In genomic region chr5:134861902-134862497, GRCm38 (mm10) we compare ENCODE assay signal across 22 mouse cellular contexts. TPM values are rescaled to one million over a fixed set of nuclear protein-coding genes. Genes with fewer than 3 reads are reported as not detected.
DNase-seq lines count a peak whose midpoint lies in the region; ATAC-seq and TF ChIP-seq lines count a peak whose summit lies in the region.
"Had no signal": no experiment of that assay in that cellular context is flagged by ENCODE, and none has a peak within 500 bp of the region (broad histone marks: within the 10 kb centered on the region; RNA-seq: fewer than 3 reads in every experiment).

No protein-coding gene starts in this region.

- no peak for TF ChIP-seq POLR2A in limb, embryonic 14.5 days (IDR thresholded peaks at IDR 0.05; ENCODE audit: borderline replicate concordance, extremely low read depth, insufficient read depth, insufficient read length)

- ATAC-seq in intestine, embryonic 16.5 days: 0 out of 2 replicates have a peak, but pooled peaks have one; percentile 31
- no peak for ATAC-seq in intestine, embryonic 15.5 days
- ATAC-seq in limb, embryonic 14.5 days (ENCODE audit: low FRiP score, low read depth): peak; percentile 53; the same call in 1 of the 2 replicates
- peak; percentile 49 for ATAC-seq in stomach, embryonic 16.5 days (ENCODE audit: insufficient read depth, low FRiP score)
- ATAC-seq: forebrain, embryonic 14.5 days; intestine, postnatal 0 days had no signal

- no peak overlapping the region for H3K27ac ChIP-seq in intestine, embryonic 16.5 days (ENCODE audit: low read length)
- H3K27ac ChIP-seq in intestine, embryonic 15.5 days: no peak overlapping the region
- 0 out of 2 replicates have a peak overlapping the region, but pooled peaks have one; percentile 9 for H3K27ac ChIP-seq in limb, embryonic 14.5 days (replicated peaks; ENCODE audit: low read depth, low read length)
- no peak overlapping the region; the same call in 1 of the 2 replicates for H3K27ac ChIP-seq in stomach, embryonic 16.5 days (ENCODE audit: low read length)
- H3K27ac ChIP-seq: embryonic facial prominence, embryonic 12.5 days; heart, embryonic 13.5 days; hindbrain, embryonic 13.5 days; macrophage; midbrain, embryonic 10.5 days had no signal

- no peak overlapping the region for H3K4me3 ChIP-seq in intestine, embryonic 16.5 days (ENCODE audit: low read length)
- no peak overlapping the region for H3K4me3 ChIP-seq in intestine, embryonic 15.5 days (replicated peaks)
- no peak overlapping the region for H3K4me3 ChIP-seq in limb, embryonic 14.5 days (replicated peaks; ENCODE audit: low read length)
- no peak overlapping the region for H3K4me3 ChIP-seq in stomach, embryonic 16.5 days (replicated peaks; ENCODE audit: low read length)
- H3K4me3 ChIP-seq: embryonic facial prominence, embryonic 12.5 days; heart, embryonic 13.5 days; hindbrain, embryonic 13.5 days; midbrain, embryonic 10.5 days had no signal

- DNase-seq in lung, postnatal 10 days: peak; percentile 69
- DNase-seq in lung, postnatal 14 days: no peak
- DNase-seq in limb, embryonic 14.5 days (ENCODE audit: low spot score): no peak
- no peak for DNase-seq in kidney, adult 18-20 months
- DNase-seq: adrenal gland, adult 8-10 months; cerebellum, adult 9-10 months; heart, adult 11 months; retina, postnatal 1 day had no signal

- H3K27me3 ChIP-seq in intestine, embryonic 16.5 days (replicated peaks; ENCODE audit: control insufficient read depth, insufficient read depth, low read length): no peaks in the 10 kb centered on the region
- H3K27me3 ChIP-seq in intestine, embryonic 15.5 days (replicated peaks): no peaks in the 10 kb centered on the region
- H3K27me3 ChIP-seq in limb, embryonic 14.5 days (ENCODE audit: control insufficient read depth, insufficient read depth, low read length): no peaks in the 10 kb centered on the region
- H3K27me3 ChIP-seq in stomach, embryonic 16.5 days (ENCODE audit: control insufficient read depth, insufficient read depth, low read length): no peaks in the 10 kb centered on the region
- H3K27me3 ChIP-seq: embryonic facial prominence, embryonic 12.5 days; hindbrain, embryonic 13.5 days had no signal

- H3K9ac ChIP-seq in intestine, embryonic 16.5 days (ENCODE audit: low read depth, low read length): no peak overlapping the region
- no peak overlapping the region for H3K9ac ChIP-seq in intestine, embryonic 15.5 days
- H3K9ac ChIP-seq in limb, embryonic 14.5 days (ENCODE audit: low read depth, low read length, severe bottlenecking): no peak overlapping the region
- no peak overlapping the region for H3K9ac ChIP-seq in stomach, embryonic 16.5 days (ENCODE audit: low read length)
- H3K9ac ChIP-seq: embryonic facial prominence, embryonic 12.5 days; heart, embryonic 13.5 days; hindbrain, embryonic 13.5 days had no signal

- H3K4me2 ChIP-seq in intestine, embryonic 16.5 days (ENCODE audit: low read depth, low read length): no peak overlapping the region
- H3K4me2 ChIP-seq in intestine, embryonic 15.5 days (replicated peaks): no peak overlapping the region
- no peak overlapping the region for H3K4me2 ChIP-seq in limb, embryonic 14.5 days (replicated peaks; ENCODE audit: low read depth, low read length, severe bottlenecking)
- H3K4me2 ChIP-seq in stomach, embryonic 16.5 days (ENCODE audit: low read depth, low read length): no peak overlapping the region
- H3K4me2 ChIP-seq: embryonic facial prominence, embryonic 12.5 days; heart, embryonic 13.5 days; hindbrain, embryonic 13.5 days; liver, embryonic 11.5 days had no signal

- 58% methylated on average over 16 of the region's 16 CpGs for WGBS in intestine, embryonic 16.5 days
- WGBS in intestine, embryonic 15.5 days: 57% methylated on average over 16 of the region's 16 CpGs
- 47% methylated on average over 16 of the region's 16 CpGs for WGBS in limb, embryonic 14.5 days
- WGBS in stomach, embryonic 16.5 days: 60% methylated on average over 16 of the region's 16 CpGs

- no peaks in the 10 kb centered on the region for H3K36me3 ChIP-seq in intestine, embryonic 16.5 days (ENCODE audit: control insufficient read depth, insufficient read depth, low read length)
- no peaks in the 10 kb centered on the region for H3K36me3 ChIP-seq in intestine, embryonic 15.5 days
- no peaks in the 10 kb centered on the region for H3K36me3 ChIP-seq in limb, embryonic 14.5 days (ENCODE audit: control insufficient read depth, insufficient read depth, low read length)
- no peaks in the 10 kb centered on the region for H3K36me3 ChIP-seq in stomach, embryonic 16.5 days (ENCODE audit: control insufficient read depth, insufficient read depth, low read length)
- H3K36me3 ChIP-seq: embryonic facial prominence, embryonic 12.5 days; heart, embryonic 13.5 days; hindbrain, embryonic 13.5 days; midbrain, embryonic 10.5 days had no signal

- H3K4me1 ChIP-seq in intestine, embryonic 16.5 days (ENCODE audit: control insufficient read depth, insufficient read depth, low read length): no peaks in the 10 kb centered on the region
- H3K4me1 ChIP-seq in intestine, embryonic 15.5 days (replicated peaks): no peaks in the 10 kb centered on the region
- H3K4me1 ChIP-seq in limb, embryonic 14.5 days (ENCODE audit: control insufficient read depth, insufficient read depth, low read length): peaks cover 38% of the 10 kb centered on the region
- H3K4me1 ChIP-seq in stomach, embryonic 16.5 days (ENCODE audit: control insufficient read depth, insufficient read depth, low read length): peaks cover 8% of the 10 kb centered on the region; the same call in 1 of the 2 replicates
- H3K4me1 ChIP-seq: hindbrain, embryonic 13.5 days; midbrain, embryonic 10.5 days had no signal

- H3K9me3 ChIP-seq in intestine, embryonic 16.5 days (ENCODE audit: control insufficient read depth, low read length): no peaks in the 10 kb centered on the region
- no peaks in the 10 kb centered on the region for H3K9me3 ChIP-seq in intestine, embryonic 15.5 days
- no peaks in the 10 kb centered on the region for H3K9me3 ChIP-seq in limb, embryonic 14.5 days (ENCODE audit: control insufficient read depth, low read length)
- no peaks in the 10 kb centered on the region for H3K9me3 ChIP-seq in stomach, embryonic 16.5 days (replicated peaks; ENCODE audit: control insufficient read depth, low read length)
- H3K9me3 ChIP-seq: embryonic facial prominence, embryonic 12.5 days; heart, embryonic 13.5 days; hindbrain, embryonic 13.5 days; midbrain, embryonic 10.5 days had no signal

RNA-seq across cellular contexts. Expression of gene Tmem270, which starts 44.5 kb away (rescaled TPM):
- polyA plus RNA-seq in intestine, embryonic 16.5 days (2015; fragmentation: Nextera tagmentation; extraction: Ambion mirVana): not detected in 2 replicates
- not detected in 2 replicates for polyA plus RNA-seq in intestine, embryonic 15.5 days (2015; fragmentation: Nextera tagmentation; extraction: Ambion mirVana)
- not detected in 2 replicates for polyA plus RNA-seq in limb, embryonic 14.5 days (2012; rRNA removed)
- polyA plus RNA-seq in limb, embryonic 14.5 days (2014; fragmentation: Nextera tagmentation; extraction: Ambion mirVana): not detected in 2 replicates
- polyA plus RNA-seq in stomach, embryonic 16.5 days (2015; fragmentation: Nextera tagmentation; extraction: Ambion mirVana): not detected in 2 replicates
- polyA plus RNA-seq: C2C12; embryonic facial prominence, embryonic 12.5 days; forebrain, embryonic 14.5 days; heart, embryonic 13.5 days; hindbrain, embryonic 13.5 days; intestine, postnatal 0 days; kidney, embryonic 16.5 days; liver, embryonic 11.5 days; macrophage; midbrain, embryonic 10.5 days; neural tube, embryonic 11.5 days had no signal

RNA-seq across cellular contexts. Expression of gene Cldn13, which starts 53.3 kb away (rescaled TPM):
- polyA plus RNA-seq in intestine, embryonic 16.5 days (2015; fragmentation: Nextera tagmentation; extraction: Ambion mirVana): 2.1 and 6.4 TPM in 2 replicates
- 3.9 and 5.3 TPM in 2 replicates for polyA plus RNA-seq in intestine, embryonic 15.5 days (2015; fragmentation: Nextera tagmentation; extraction: Ambion mirVana)
- 0.33 TPM in 2 replicates for polyA plus RNA-seq in limb, embryonic 14.5 days (2012; rRNA removed)
- polyA plus RNA-seq in limb, embryonic 14.5 days (2014; fragmentation: Nextera tagmentation; extraction: Ambion mirVana): not detected in 2 replicates
- 8.6 and 13.5 TPM in 2 replicates for polyA plus RNA-seq in stomach, embryonic 16.5 days (2015; fragmentation: Nextera tagmentation; extraction: Ambion mirVana)
- polyA plus RNA-seq: C2C12; hindbrain, embryonic 13.5 days; intestine, postnatal 0 days; macrophage had no signal
